ENCODE assay signal across 25 mouse cellular contexts in the genomic region with DNA sequence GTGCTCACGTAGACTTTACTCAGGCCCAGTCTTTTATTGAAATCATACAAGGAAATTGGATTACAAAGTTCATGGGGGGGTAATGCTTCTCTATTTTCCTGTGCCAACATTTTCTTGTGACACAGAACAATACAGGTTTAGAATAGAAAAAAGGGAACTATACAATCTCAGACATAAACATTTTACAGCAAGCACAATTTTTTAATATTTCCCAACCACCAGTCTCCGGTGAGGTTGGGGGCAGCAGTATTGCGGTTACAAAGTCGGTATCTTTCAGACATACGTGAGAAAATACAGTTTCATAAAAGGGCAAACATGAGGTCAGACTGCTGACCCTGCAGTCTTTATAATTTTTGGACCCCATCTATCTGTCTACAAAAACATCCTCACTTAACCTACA. TPM values are rescaled to one million over a fixed set of nuclear protein-coding genes. Genes with fewer than 3 reads are reported as not detected.
DNase-seq lines count a peak whose midpoint lies in the region; ATAC-seq and TF ChIP-seq lines count a peak whose summit lies in the region.
"Had no signal": no experiment of that assay in that cellular context is flagged by ENCODE, and none has a peak within 500 bp of the region (broad histone marks: within the 10 kb centered on the region; RNA-seq: fewer than 3 reads in every experiment).

No protein-coding gene starts in this region.

- no peaks in the 10 kb centered on the region for H3K9me3 ChIP-seq in midbrain, embryonic 10.5 days (replicated peaks)
- H3K9me3 ChIP-seq: embryonic facial prominence, embryonic 13.5 days; embryonic facial prominence, embryonic 15.5 days; forebrain, embryonic 13.5 days; forebrain, embryonic 15.5 days had no signal

- TF ChIP-seq POLR2A in bone marrow macrophage, adult 2 months (IDR thresholded peaks at IDR 0.05; ENCODE audit: borderline replicate concordance, low read depth, low read length): no peak

- H3K27ac ChIP-seq in bone marrow macrophage, adult 2 months (ENCODE audit: insufficient read depth, low read depth, low read length): peak overlapping the region; percentile 60
- no peak overlapping the region for H3K27ac ChIP-seq in midbrain, embryonic 10.5 days (replicated peaks)
- H3K27ac ChIP-seq: embryonic facial prominence, embryonic 13.5 days; embryonic facial prominence, embryonic 15.5 days; forebrain, embryonic 13.5 days; forebrain, embryonic 15.5 days had no signal

- H3K36me3 ChIP-seq in midbrain, embryonic 10.5 days: no peaks in the 10 kb centered on the region
- H3K36me3 ChIP-seq: embryonic facial prominence, embryonic 15.5 days; forebrain, embryonic 15.5 days had no signal

- no peak for TF ChIP-seq CTCF in bone marrow macrophage, adult 2 months (IDR thresholded peaks at IDR 0.05; ENCODE audit: low read depth, low read length)

- peak; percentile 87 for ATAC-seq in granulocyte monocyte progenitor cell, adult 5-6 weeks (replicated peaks; ENCODE audit: poor library complexity, severe bottlenecking)
- peak; percentile 34 for ATAC-seq in megakaryocyte progenitor cell, adult 5-6 weeks (replicated peaks; ENCODE audit: poor library complexity)
- ATAC-seq: activated CD4-positive, CD25-positive, alpha-beta regulatory T cell, adult 4 months; forebrain, embryonic 13.5 days; forebrain, embryonic 15.5 days; forebrain, postnatal 0 days; Patski had no signal

- no peak overlapping the region for H3K4me3 ChIP-seq in bone marrow macrophage, adult 2 months (ENCODE audit: insufficient read depth, low read length)
- H3K4me3 ChIP-seq in midbrain, embryonic 10.5 days: no peak overlapping the region
- H3K4me3 ChIP-seq: embryonic facial prominence, embryonic 13.5 days; embryonic facial prominence, embryonic 15.5 days; erythroblast, embryonic 14.5 days; forebrain, embryonic 13.5 days; forebrain, embryonic 15.5 days had no signal

- WGBS in midbrain, embryonic 10.5 days: 92% methylated on average over 5 of the region's 5 CpGs

- no peak for DNase-seq in left cerebral cortex, adult 18-20 months (ENCODE audit: low spot score in 2 of 2)
- no peak for DNase-seq in embryo, embryonic 10.5 days (ENCODE audit: low spot score)
- DNase-seq in midbrain, embryonic 10.5 days (ENCODE audit: low spot score): no peak
- DNase-seq: adrenal gland, adult 8-10 months; adrenal gland, postnatal 14 days; adrenal gland, postnatal 36 days; cerebellum, adult 11 months; cerebellum, adult 18-20 months; cerebellum, adult 8-10 months; cerebellum, adult 9-11 months; cerebellum, postnatal 14 days; cerebellum, postnatal 36 days; embryo, embryonic 11 days; forebrain, postnatal 0 days had no signal

- peaks cover 10% of the 10 kb centered on the region; the same call in 1 of the 2 replicates for H3K27me3 ChIP-seq in midbrain, embryonic 10.5 days (ENCODE audit: low read depth, poor library complexity, severe bottlenecking)
- H3K27me3 ChIP-seq: embryonic facial prominence, embryonic 13.5 days; embryonic facial prominence, embryonic 15.5 days; Patski had no signal

- H3K4me1 ChIP-seq in bone marrow macrophage, adult 2 months (ENCODE audit: control insufficient read depth, insufficient read depth, low read length): peaks cover 14% of the 10 kb centered on the region
- peaks cover 9% of the 10 kb centered on the region for H3K4me1 ChIP-seq in midbrain, embryonic 10.5 days
- H3K4me1 ChIP-seq: forebrain, embryonic 13.5 days; forebrain, embryonic 15.5 days had no signal

RNA-seq across cellular contexts. Expression of gene Fzd7, which starts 13.7 kb away (rescaled TPM):
- polyA plus RNA-seq in bone marrow macrophage, adult 2 months (2012; ENCODE audit: insufficient read depth, insufficient read length, missing spikeins): 4.3 and 4.5 TPM in 2 replicates
- 4.3 and 4.9 TPM in 2 replicates for total RNA-seq in granulocyte monocyte progenitor cell, adult 5-6 weeks (2014; fragmentation: Nextera tagmentation)
- total RNA-seq in granulocyte monocyte progenitor cell, adult 5-6 weeks (2017): 2.8 and 4.6 TPM in 2 replicates
- total RNA-seq in megakaryocyte progenitor cell, adult 5-6 weeks (2015): 6.7 and 7.5 TPM in 2 replicates
- total RNA-seq in megakaryocyte progenitor cell, adult 5-6 weeks (2017): 4.2 and 7.0 TPM in 2 replicates
- total RNA-seq in left cerebral cortex, adult 18-20 months (2021): 1 to 10 TPM; 7.3 to 8.1 TPM
- 5.9 and 8.6 TPM in 2 replicates for polyA plus RNA-seq in midbrain, embryonic 10.5 days (2016; fragmentation: Nextera tagmentation; extraction: Ambion mirVana)
- polyA plus RNA-seq: activated CD4-positive, CD25-positive, alpha-beta regulatory T cell, adult 4 months had no signal

RNA-seq across cellular contexts. Expression of gene Gm973, which starts 20.1 kb away (rescaled TPM):
- polyA plus RNA-seq in bone marrow macrophage, adult 2 months (2012; ENCODE audit: insufficient read depth, insufficient read length, missing spikeins): not detected in 2 replicates
- 0.41 and 2.8 TPM in 2 replicates for total RNA-seq in granulocyte monocyte progenitor cell, adult 5-6 weeks (2014; fragmentation: Nextera tagmentation)
- total RNA-seq in granulocyte monocyte progenitor cell, adult 5-6 weeks (2017): not detected in 2 replicates
- total RNA-seq in megakaryocyte progenitor cell, adult 5-6 weeks (2015): 0.30 TPM in 1 of 2 replicates, not detected in the other
- total RNA-seq in megakaryocyte progenitor cell, adult 5-6 weeks (2017): 0.20 TPM in 1 of 2 replicates, not detected in the other
- total RNA-seq in left cerebral cortex, adult 18-20 months (2021): 10 to 100 TPM; 13.0 to 13.9 TPM
- polyA plus RNA-seq in midbrain, embryonic 10.5 days (2016; fragmentation: Nextera tagmentation; extraction: Ambion mirVana): 9.0 and 9.4 TPM in 2 replicates
- polyA plus RNA-seq: activated CD4-positive, CD25-positive, alpha-beta regulatory T cell, adult 4 months; C2C12; erythroblast, embryonic 14.5 days had no signal
